Mouse (Mus musculus) retina, postnatal 7 days (tissue): ENCODE measurements at regions not wholly inside any gene's neighbourhood (a gene's known extent, or its start where the extent isn't known, plus 50 kb on each side); places are given as distances from the start of the nearest gene placed in this dataset.

Experiments
- DNase-seq: peaks from one replicate; pipeline ENCODE4 v3.0.0-alpha.2; 2012; ENCODE audit warnings: low read depth, low spot score

DNA sequence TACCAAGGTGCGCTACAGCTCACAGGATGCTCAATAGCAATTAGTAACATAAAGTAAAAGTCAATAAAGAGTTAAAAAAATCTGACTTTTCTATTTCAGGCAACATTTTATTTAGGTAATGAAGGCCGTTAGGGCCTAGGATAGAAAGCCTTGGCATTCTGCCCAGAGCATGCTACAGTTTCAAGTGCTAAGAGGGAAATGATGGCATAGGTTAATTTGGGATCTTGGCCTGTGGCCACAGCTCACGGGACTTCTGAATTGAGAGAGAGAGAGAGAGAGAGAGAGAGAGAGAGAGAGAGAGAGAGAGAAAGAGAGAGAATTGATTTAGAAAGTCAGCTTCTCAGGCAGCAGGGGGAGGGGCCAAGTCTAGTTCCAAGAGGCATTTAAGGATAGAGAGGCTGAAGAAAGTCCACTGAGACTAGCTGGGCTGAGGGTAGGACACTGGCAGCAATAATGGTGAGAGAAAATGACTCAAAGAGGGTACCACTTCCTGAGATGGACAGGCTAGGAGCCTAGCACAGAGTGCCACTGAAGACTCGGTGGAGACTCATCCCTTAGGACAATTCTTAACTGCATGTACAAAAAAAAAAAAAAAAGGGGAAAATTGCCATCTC lies 52.6 kb upstream of the Klf14 start:
- no peak for DNase-seq

DNA sequence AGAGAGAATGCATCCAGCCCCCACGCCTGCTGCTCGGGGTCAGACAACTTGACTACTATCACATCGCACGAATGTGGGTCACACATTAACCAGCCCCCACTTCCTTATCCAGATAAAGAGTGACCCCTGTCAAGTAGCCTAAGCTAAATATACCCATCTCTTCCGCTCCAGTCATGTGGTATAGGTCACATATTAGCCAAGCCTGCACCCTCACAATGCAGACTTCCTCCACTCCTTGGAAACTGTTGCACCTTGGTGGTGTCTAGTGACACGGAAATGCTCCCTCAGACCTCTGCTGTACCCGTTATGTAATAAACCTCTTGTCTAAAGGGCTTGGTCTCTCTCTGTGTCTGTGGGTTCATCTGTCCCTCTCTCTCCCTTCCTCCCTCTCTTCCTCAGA lies 57.7 kb upstream of the Klf14 start:
- DNase-seq, result no peak

DNA sequence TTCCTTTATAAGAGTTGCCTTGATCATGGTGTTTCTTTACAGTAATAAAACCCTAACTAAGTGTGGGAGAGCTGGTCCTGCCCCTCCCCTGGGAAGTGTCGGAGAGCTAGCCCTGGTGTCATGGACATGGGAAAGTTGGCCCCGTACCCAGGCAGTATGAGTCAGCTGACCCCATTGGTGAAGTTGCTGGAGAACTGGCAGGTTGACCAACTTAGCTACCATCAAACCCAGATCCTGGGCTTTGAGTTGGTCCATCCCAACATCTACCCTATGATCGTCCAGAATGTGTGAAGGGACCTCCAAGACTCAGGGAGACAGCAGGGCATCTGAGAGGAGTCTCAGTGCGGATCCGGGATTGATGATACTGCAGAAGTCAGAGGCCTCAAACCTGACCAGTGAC lies 62.9 kb upstream of the Klf14 start:
- no peak for DNase-seq

DNA sequence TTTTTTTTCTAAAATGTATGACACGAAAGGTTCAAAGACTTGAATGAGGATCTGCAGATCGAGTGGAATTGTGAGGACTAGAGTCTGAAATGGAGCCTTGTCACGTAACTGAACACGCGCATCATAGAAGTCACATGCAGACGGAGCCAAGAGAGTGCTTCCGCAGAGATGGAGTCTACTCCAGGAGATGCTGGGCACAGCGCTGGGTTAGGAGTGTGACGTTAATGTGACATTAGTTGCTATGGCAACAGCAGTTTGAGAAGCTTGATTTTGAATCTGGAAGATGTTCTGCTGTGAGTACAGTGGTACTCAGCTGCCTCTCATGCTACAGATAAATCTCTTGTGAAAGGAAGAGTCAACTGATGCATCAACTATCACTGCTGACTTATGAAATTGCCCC lies 70.9 kb upstream of the Klf14 start:
- DNase-seq, result no peak

DNA sequence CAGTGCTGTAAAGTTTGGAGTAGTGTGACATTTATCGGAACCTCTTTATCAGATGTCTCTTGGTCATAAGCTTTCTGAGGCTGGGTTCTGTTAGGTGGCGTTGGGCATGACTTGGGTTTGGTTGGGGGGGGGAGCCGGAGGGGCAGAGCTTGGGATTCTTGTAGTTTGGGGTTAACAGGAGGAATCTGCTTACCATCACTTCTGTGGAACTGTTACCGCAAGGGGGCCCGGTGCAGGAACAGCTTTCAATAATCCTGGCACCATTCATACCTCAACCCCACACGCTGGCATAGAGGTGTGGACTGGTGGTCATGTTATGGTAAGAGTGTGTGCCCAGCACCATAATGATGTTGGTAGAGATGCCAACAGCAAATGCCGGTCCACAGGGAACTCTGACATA lies 72.1 kb upstream of the Klf14 start:
- DNase-seq, result no peak

DNA sequence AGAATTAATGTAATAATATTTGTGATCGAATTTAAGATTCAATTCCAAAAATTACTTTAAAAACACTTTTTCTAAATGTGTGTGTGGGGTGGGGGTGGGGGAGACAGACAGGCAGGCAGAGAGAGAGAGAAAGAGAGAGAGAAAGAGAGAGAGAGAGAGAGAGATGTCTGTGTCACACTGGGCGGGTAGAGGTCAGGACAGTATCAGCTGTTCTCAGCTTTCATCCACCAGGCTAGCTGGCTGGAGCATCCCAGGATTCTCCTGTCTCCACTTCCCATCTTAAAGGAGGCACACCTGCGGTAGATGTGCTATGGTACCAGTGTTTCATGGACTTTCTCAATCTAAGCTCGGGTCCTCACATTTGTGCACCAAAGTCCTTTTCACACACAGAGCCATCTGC lies 73.3 kb upstream of the Klf14 start:
- DNase-seq, result no peak

DNA sequence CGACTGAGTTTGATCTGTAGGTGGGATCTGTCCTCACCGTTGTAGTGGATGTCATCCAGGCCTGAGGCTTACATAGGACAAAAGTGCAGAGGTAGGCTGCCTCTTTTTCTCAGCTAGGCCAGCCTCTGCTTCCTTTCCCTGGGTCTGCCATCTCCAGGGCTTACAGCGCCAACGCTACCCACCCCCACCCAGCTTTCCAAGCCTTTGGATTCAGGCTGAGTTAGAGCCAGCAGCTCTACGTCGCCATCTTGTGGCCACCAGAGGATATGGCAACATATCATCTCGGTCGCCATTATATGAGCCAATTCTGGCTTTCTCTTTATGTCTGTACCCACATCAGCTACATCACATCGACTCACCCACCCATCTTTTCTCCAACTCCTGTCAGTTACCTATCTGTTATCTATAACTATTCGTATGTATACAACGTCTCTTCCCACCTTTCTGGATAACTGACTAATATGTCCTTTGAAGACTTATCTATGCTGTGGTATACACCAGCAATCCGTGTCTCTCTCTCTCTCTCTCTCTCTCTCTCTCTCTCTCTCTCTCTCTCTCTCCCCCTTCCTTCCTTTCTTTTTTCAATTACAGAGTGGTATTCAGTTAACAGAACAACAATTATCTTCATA lies 74.2 kb upstream of the Klf14 start:
- peak; percentile 77 for DNase-seq

DNA sequence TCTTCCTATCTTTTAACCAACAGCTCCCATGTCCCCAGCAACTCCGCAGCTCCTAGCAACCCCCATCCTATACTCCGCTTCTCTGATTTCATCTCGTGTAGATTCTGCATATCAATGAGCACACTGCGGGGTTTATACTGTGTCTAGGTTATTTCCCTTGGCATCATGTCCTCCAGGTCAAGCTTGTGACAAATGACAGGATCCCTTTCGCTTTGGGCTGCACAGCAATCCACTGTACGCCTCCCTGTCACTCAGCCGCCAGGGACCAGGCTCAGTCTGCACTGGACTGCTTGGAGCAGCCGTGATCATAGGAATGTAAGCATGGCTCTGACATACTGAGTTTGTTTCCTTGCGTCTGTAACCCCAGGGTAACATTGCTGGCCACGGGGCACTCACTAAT lies 75.9 kb upstream of the Klf14 start:
- no peak for DNase-seq

DNA sequence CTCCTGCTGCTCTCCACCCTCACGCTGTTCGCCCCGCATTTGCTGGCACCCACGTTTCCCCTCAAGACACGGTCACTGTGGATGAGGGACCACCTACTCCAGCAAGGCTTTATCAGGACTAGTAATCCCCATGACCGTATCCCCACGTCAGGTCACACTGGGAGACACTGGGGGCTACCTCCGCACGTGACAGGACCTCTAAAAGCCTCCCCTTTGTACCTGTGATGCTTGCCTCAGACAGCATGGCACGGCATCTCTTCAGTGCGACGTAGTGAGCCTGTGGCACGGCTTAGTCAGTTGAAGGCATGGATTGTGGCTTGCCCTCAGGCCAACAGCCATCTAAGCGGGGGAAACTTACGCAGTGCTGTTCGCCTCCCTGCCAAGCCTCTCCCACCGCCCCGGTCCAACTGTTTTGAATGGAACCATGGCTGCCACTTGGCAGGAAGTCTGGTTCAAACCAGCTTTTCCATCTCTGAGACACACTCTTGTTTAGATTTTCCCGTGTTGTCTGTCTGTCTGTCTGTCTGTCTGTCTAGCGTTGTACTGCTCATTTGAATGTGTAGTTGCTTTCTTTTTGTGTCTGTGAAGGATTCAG lies 79.0 kb upstream of the Klf14 start:
- no peak for DNase-seq

DNA sequence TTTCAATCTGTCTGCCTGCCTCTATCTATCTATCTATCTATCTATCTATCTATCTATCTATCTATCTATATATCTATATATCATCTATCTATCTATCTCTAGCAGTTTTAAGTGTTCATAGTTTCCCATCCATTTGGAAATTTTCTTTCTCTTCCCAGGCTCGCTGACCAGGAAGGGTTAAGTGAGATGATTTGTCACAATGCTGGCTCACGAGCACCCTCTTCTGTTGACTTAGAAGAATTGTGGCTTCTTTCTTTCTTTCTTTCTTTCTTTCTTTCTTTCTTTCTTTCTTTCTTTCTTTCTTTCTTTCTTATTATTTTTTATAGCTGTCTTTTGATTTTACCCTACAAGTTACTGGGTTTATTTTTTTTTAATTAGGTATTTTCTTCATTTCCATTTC lies 79.6 kb upstream of the Klf14 start:
- DNase-seq, result peak; percentile 20

DNA sequence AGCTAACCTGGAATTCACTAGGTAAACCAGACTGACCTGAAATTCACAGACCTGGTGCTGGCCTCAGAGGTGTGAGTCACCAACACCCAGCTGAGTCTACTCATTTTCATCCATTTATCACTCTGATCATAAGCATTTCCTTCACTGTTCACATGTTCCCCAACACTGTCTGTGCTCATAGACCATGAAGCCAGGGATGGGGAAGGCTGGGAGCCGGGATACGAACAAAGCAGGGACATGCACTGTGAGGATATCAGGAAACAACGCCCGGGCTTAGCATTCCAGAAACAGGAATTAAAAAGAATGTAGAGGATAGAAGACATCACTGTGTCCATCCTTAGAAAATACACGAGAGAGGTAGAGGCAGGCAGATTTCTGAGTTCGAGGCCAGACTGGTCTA lies 80.6 kb upstream of the Klf14 start:
- DNase-seq, result no peak

DNA sequence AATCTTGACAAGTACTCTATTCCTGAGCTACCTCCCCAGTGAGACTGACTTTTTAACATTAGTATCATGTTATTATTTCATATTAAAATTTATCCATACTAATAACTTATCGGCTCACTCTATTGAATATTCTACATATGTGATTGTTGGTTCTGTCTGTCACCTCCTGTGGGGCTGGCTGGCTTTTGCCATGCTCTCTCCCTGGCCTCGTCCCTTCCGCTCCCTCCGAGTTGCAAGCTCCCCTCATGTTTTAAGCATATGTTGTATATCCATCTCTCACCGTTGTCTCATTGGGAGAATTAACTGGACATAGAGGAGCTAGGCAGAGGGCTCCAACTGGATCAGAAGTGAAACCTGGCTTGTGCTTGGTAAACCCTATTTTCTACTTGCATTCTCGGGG lies 81.9 kb upstream of the Klf14 start:
- DNase-seq, result no peak

DNA sequence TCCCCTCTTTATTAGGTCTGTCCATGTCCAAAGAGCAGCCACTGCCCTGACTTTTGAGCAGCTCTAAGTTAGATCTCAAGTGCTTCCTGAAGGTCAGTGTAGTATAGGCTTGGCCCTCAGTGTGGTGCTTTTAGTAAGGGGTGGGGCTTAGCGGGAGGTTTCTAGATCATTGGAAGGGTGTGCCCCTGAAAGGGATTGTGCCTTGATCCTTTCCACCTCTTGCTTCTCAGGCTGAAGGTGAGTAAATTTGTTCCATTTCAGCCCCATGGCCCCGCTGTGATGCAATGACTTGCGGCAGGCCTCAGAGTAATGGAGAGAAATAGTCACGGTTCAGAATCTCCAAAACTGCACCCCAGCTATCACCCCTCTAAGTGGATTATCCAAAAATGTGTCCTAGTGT lies 84.5 kb upstream of the Klf14 start:
- no peak for DNase-seq

DNA sequence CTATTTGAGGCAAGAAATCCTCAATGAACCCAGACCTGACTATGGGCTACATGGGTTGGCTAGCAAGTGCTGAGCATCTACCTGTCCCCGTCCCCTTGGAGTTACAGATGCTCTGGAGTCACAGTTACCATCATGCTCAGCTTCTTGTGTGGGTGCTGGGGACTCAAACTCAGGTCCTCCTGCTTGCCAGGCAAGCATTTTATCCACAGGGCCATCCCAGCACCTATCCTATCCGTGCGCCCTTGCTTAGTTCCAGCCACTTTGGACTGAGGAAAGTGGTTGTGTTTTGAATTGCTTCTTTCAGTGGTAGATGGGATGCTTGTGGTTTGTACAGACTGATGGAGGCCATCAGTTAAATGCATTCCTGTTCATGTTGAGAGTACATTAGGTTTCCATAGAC lies 85.0 kb upstream of the Klf14 start:
- no peak for DNase-seq

DNA sequence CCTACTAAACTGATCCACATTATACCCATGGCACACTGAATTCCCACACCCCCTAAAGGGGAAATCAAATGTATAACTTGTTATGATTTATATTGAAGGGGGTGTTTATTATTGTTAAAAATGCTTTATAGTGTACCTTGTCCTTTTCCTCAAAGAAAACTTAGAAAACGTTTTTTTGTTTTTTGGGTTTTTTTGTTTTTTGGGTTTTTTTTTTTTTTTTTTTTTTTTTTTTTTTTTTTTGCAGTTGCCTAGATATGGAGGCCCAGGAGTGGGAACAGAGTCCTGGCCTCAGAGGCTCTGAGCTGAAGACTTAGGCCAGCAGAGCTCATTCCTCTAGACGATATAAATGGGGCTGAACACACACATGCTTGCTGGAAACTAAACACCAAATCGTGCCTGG lies 87.3 kb upstream of the Klf14 start:
- DNase-seq, result no peak

DNA sequence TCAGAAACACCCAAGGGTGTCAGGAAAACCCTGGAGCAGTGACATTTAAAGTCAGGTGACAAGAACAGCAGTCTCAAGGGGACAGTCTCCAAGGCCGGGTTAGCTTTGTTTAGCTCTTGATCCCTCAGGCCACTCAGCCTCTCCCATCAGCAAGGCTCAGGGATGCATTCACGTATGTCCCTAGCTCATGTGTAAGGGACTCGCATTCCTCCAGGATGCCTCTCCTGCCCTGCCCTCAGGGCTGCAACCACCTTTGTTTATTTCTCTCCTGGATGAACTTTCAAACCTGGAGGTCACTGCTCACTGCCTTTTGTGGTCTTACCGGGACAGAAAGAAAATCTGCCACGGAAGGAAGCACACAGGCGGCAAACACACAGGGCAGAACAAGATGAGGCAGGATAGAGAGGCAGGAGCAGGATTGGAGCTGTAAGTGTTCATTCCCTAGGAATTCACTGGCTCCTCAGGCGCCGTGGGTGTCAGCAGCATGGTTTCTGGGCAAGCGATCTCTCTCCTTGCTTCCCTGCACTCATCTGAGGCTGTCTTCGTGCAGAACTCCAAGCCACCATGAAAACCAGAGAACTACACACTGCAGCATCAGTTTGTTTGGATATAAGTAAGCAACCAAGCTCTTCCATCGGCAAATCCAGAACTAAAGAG lies 90.2 kb upstream of the Klf14 start:
- no peak for DNase-seq

DNA sequence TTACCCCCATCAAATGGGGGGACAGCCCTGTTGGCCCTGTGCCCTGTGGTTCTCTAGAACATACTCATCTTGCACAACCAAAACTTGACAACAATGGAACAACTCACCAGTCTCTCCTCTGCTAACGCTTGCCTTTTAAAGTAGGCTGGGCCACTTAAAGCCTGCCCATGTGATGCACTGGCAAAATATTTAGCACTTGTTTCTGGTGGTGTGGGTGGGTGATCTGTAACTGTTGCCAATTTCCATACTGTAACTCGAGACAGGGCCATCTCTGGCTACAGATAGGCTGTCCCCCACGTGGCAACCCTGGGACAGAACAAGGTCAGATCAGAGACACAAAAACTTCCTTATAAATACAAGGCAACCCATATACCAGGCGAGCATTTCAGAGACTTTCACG lies 92.0 kb upstream of the Klf14 start:
- no peak for DNase-seq

DNA sequence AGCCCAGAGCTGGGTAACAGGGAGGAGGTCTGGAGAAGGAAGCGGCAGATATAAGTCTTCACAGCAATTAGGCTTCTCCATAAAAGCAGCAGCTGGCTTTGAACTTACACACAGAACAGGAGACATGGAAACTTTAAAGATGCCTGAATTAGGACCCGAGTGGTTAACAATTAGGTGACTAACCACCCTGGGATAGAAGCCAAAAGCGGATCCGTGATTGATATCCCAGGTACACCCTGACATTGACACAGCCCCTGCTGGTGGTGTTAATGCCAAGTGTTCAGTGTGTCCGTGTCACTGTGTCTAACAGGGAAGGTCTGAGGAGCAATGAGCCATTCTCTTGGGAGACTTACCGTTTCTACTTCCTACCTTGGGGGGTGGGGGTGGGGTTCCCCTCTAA lies 92.9 kb upstream of the Klf14 start:
- no peak for DNase-seq

DNA sequence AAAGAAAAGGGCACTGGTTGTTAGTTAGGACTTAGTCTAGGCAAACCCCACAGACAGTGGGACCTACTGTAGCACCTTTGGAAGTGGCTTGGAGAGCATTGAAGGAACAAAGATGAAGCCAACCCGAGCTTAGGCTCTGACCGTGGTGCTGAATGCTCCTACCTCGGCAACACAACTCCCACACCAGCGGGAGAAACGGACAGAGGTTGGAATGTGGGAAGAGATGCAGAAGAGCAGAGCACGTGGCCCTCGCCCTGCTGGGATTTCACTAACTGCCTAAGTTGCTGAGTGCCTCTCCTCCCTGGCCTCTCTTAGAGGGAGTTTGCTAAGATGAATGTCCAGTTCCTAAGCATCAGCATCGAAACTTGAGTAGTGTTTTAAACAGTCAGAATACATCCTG lies 94.1 kb upstream of the Klf14 start:
- no peak for DNase-seq

DNA sequence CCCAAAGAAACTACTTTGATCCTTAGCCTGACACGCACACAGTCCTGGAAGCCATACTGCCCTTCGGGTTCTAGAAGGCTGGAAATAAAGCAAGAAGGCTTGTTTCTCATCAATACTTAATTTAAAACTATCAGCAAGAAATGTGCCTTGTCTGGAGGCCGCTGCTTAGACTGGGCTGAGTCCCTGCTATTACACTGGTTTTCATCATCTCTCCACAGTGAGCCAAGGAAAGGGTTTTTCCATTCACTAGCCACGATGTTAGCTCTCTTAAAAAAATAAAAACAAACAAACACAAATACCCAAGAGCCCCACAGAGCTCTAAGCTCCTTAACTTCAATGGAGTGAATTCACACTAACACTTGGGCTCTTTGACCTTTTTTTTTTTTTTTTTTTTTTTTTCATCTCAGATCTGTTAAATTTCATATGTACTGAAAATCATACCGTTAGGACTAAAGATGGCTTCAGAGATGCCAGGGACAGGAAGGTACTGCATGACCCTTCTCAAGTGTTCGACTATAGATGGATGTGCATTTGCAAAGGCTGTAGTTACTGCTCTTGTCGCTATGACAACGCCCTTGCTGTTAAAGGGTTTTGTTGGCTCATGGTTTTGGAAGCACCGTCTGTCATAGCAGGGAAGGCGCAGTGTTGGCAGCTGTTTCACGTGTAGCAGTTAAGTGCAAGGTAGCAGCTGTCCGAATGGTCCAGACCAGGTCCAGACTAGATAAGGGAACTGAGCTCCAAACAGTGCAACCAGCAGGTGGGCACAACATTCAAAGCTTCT lies 98.1 kb upstream of the Klf14 start:
- no peak for DNase-seq

DNA sequence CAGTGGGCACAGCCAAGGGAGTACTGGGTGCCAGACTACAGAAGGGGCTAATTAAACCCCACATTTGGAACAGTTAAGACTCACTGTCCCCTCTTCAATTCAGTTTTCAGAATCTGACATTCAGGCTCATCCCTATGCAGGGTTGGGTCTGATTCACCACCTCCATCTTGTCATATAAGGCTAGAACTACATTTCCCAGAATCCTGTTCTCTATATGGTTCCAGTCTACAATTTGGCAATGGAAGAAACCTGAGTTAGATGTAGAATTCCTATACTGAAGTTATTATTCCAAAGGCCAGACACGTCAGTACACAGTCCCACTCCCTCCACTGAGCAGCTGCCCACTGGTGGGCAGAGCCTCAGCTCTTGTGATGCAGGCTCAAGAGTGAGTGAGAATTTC lies 99.4 kb upstream of the Klf14 start:
- no peak for DNase-seq

DNA sequence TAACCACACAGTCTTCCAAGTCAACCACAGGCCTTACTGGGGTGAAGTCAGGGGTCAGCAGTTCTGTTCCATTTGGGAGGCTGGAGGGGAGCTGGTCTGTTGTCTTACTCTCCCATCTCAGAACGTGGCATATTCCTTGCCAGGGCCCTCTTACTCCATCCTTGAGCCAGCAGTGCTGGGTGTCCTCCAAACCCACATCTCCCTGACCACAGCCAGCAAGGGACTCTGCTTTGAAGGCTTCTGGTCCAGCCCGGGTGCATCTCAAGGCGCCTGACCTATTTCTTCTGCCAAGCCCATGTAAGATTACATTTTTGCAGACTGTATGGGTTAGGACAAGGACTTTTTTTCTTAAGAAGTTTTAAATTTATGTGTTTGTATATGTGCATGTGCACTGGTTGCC lies 100.1 kb upstream of the Klf14 start:
- no peak for DNase-seq
